Mouse (Mus musculus): ENCODE measurements at regions not wholly inside any gene's neighbourhood (a gene's known extent, or its start where the extent isn't known, plus 50 kb on each side); places are given as distances from the start of the nearest gene placed in this dataset.
"Not testable (repeated sequence)": the region's sequence is repeated elsewhere in the genome, so short reads cannot be mapped to it uniquely, and the experiment has no call there.

- H3K4me2 ChIP-seq (replicated peaks; ENCODE audit: low read depth, low read length, severe bottlenecking): no peak overlapping the region
- WGBS: 92% methylated on average over 1 of the region's 1 CpGs
- H3K4me1 ChIP-seq (ENCODE audit: control insufficient read depth, insufficient read depth, low read length): no peaks in the 10 kb centered on the region
- TF ChIP-seq POLR2A (IDR thresholded peaks at IDR 0.05; ENCODE audit: borderline replicate concordance, extremely low read depth, insufficient read depth, insufficient read length): no peak
- DNase-seq (ENCODE audit: low spot score): no peak
- H3K9me3 ChIP-seq (ENCODE audit: control insufficient read depth, low read length): no peaks in the 10 kb centered on the region
- H3K27me3 ChIP-seq (ENCODE audit: control insufficient read depth, insufficient read depth, low read length): no peaks in the 10 kb centered on the region
- H3K9ac ChIP-seq (ENCODE audit: low read depth, low read length, severe bottlenecking): no peak overlapping the region
- ATAC-seq (ENCODE audit: low FRiP score, low read depth): no peak
- H3K27ac ChIP-seq (replicated peaks; ENCODE audit: low read depth, low read length): no peak overlapping the region
- no peaks in the 10 kb centered on the region for H3K36me3 ChIP-seq (ENCODE audit: control insufficient read depth, insufficient read depth, low read length)
- no peak overlapping the region for H3K4me3 ChIP-seq (replicated peaks; ENCODE audit: low read length)
These were observed 129.4 kb upstream of the Tmem185a start for GRCm38 (mm10) chrX:70606349-70606748.

- 23% methylated on average over 2 of the region's 2 CpGs for WGBS
- not testable (repeated sequence) for ATAC-seq (ENCODE audit: low FRiP score, low read depth); H3K27ac ChIP-seq (replicated peaks; ENCODE audit: low read depth, low read length); H3K4me3 ChIP-seq (replicated peaks; ENCODE audit: low read length); H3K9me3 ChIP-seq (ENCODE audit: control insufficient read depth, low read length); H3K4me1 ChIP-seq (ENCODE audit: control insufficient read depth, insufficient read depth, low read length); H3K9ac ChIP-seq (ENCODE audit: low read depth, low read length, severe bottlenecking); H3K27me3 ChIP-seq (ENCODE audit: control insufficient read depth, insufficient read depth, low read length); H3K4me2 ChIP-seq (replicated peaks; ENCODE audit: low read depth, low read length, severe bottlenecking); H3K36me3 ChIP-seq (ENCODE audit: control insufficient read depth, insufficient read depth, low read length)
- peak; percentile 21 for DNase-seq (ENCODE audit: low spot score)
These were observed 105.4 kb upstream of the Tmem185a start for GRCm38 (mm10) chrX:70582344-70582743.

GRCm38 (mm10) chrX:70580171-70580570, 103.2 kb upstream of the Tmem185a start:
- no peak for TF ChIP-seq POLR2A (IDR thresholded peaks at IDR 0.05; ENCODE audit: borderline replicate concordance, extremely low read depth, insufficient read depth, insufficient read length)
- Histone ChIP-seq H3K4me2 (replicated peaks; ENCODE audit: low read depth, low read length, severe bottlenecking) (no peak overlapping the region), H3K4me3 (replicated peaks; ENCODE audit: low read length) (no peak overlapping the region), H3K9ac (ENCODE audit: low read depth, low read length, severe bottlenecking) (no peak overlapping the region), H3K9me3 (ENCODE audit: control insufficient read depth, low read length) (no peaks in the 10 kb centered on the region), H3K27me3 (ENCODE audit: control insufficient read depth, insufficient read depth, low read length) (no peaks in the 10 kb centered on the region), H3K4me1 (ENCODE audit: control insufficient read depth, insufficient read depth, low read length) (no peaks in the 10 kb centered on the region), H3K27ac (replicated peaks; ENCODE audit: low read depth, low read length) (no peak overlapping the region), H3K36me3 (ENCODE audit: control insufficient read depth, insufficient read depth, low read length) (no peaks in the 10 kb centered on the region)
- no peak for ATAC-seq (ENCODE audit: low FRiP score, low read depth)
- WGBS: 64% methylated on average over 1 of the region's 1 CpGs
- no peak for DNase-seq (ENCODE audit: low spot score)

GRCm38 (mm10) chrX:70574243-70574642, 97.3 kb upstream of the Tmem185a start:
- H3K9me3 ChIP-seq (ENCODE audit: control insufficient read depth, low read length); H3K9ac ChIP-seq (ENCODE audit: low read depth, low read length, severe bottlenecking); H3K4me3 ChIP-seq (replicated peaks; ENCODE audit: low read length); H3K36me3 ChIP-seq (ENCODE audit: control insufficient read depth, insufficient read depth, low read length); DNase-seq (ENCODE audit: low spot score); H3K27me3 ChIP-seq (ENCODE audit: control insufficient read depth, insufficient read depth, low read length); ATAC-seq (ENCODE audit: low FRiP score, low read depth); H3K27ac ChIP-seq (replicated peaks; ENCODE audit: low read depth, low read length); H3K4me2 ChIP-seq (replicated peaks; ENCODE audit: low read depth, low read length, severe bottlenecking); H3K4me1 ChIP-seq (ENCODE audit: control insufficient read depth, insufficient read depth, low read length): not testable (repeated sequence)
- no CpG with 5 or more reads among the region's 6 CpGs for WGBS

GRCm38 (mm10) chrX:70570586-70570985, 93.6 kb upstream of the Tmem185a start:
- H3K4me3 ChIP-seq (replicated peaks; ENCODE audit: low read length); DNase-seq (ENCODE audit: low spot score); H3K27me3 ChIP-seq (ENCODE audit: control insufficient read depth, insufficient read depth, low read length); H3K4me2 ChIP-seq (replicated peaks; ENCODE audit: low read depth, low read length, severe bottlenecking); H3K36me3 ChIP-seq (ENCODE audit: control insufficient read depth, insufficient read depth, low read length); H3K27ac ChIP-seq (replicated peaks; ENCODE audit: low read depth, low read length); H3K9ac ChIP-seq (ENCODE audit: low read depth, low read length, severe bottlenecking); ATAC-seq (ENCODE audit: low FRiP score, low read depth); H3K9me3 ChIP-seq (ENCODE audit: control insufficient read depth, low read length); H3K4me1 ChIP-seq (ENCODE audit: control insufficient read depth, insufficient read depth, low read length): not testable (repeated sequence)
- WGBS: 64% methylated on average over 3 of the region's 4 CpGs

- not testable (repeated sequence) for ATAC-seq (ENCODE audit: low FRiP score, low read depth); H3K27ac ChIP-seq (replicated peaks; ENCODE audit: low read depth, low read length); H3K36me3 ChIP-seq (ENCODE audit: control insufficient read depth, insufficient read depth, low read length); H3K9ac ChIP-seq (ENCODE audit: low read depth, low read length, severe bottlenecking); H3K4me2 ChIP-seq (replicated peaks; ENCODE audit: low read depth, low read length, severe bottlenecking); H3K4me3 ChIP-seq (replicated peaks; ENCODE audit: low read length); H3K27me3 ChIP-seq (ENCODE audit: control insufficient read depth, insufficient read depth, low read length); H3K4me1 ChIP-seq (ENCODE audit: control insufficient read depth, insufficient read depth, low read length); DNase-seq (ENCODE audit: low spot score); H3K9me3 ChIP-seq (ENCODE audit: control insufficient read depth, low read length)
- WGBS: 56% methylated on average over 4 of the region's 6 CpGs
These were observed 92.5 kb upstream of the Tmem185a start for GRCm38 (mm10) chrX:70569339-70569979.

All from limb, embryonic 14.5 days (tissue).